Mouse (Mus musculus): ENCODE data around the gene Il10. TPM values are rescaled to one million over a fixed set of nuclear protein-coding genes. Genes with fewer than 3 reads are reported as not detected.

Il10 gene
- polyA plus RNA-seq, 1 experiment = not detected

DNA sequence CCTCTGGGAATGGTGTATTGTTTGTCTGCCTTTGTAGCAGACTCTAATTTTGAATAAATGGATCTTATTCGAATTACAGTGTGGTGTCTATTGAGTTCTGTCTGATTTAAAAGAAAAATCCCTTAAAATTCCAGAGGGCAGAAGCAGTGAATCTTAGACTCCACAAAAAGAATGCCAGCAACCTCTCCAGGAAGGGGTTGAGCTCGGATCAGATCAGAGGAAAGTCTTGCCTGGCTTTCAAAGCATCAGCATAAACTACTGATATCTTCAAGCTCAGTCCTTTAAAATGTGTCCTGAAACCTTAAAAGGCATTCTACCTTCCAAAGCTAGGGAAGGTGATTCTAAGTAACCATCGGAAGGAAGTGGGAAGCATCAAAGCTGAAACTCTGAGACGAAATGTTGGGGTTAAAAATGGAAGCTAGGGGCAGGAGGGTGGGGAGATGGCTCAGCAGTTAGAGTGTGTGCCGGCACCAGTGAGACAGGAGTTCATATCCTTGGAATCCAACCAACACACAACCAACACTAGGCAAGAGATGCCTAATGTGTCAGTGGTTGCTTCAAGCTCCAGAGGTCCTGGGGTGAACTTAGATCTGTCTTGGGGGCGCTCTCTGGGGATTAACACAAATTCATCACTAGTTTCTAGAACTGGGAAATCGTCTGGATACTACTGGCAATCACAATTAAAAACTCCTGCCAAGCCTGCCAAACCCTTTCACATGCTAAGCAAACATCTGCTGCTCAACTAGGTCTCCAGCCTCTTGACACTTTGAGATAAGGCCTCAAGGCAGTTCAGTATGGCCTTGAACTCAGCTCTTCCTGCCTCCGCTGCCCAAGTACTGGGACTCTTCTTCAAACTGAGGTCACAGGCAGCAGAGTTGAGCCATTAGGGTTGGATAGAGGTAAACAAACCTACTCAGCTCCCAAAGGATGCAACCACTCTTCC lies 5.5 kb downstream of the Il10 start:
- Histone ChIP-seq H3K27ac (ENCODE audit: insufficient read depth, low read depth, low read length) (no peak overlapping the region), H3K4me3 (ENCODE audit: low read depth, low read length) (no peak overlapping the region), H3K27me3 (ENCODE audit: control insufficient read depth, insufficient read depth, low read length) (no peaks in the 10 kb centered on the region), H3K4me1 (ENCODE audit: control insufficient read depth, insufficient read depth, insufficient read length, low read length) (no peaks in the 10 kb centered on the region), H3K36me3 (ENCODE audit: control insufficient read depth, insufficient read depth, low read length) (no peaks in the 10 kb centered on the region)
- no peak for TF ChIP-seq CTCF (IDR thresholded peaks at IDR 0.05; ENCODE audit: extremely low read depth, insufficient read length, insufficient replicate concordance, low read depth, low read length)
- TF ChIP-seq POLR2A (IDR thresholded peaks at IDR 0.05; ENCODE audit: low read depth, low read length) = no peak
- 69% methylated on average over 8 of the region's 8 CpGs for WGBS

DNA sequence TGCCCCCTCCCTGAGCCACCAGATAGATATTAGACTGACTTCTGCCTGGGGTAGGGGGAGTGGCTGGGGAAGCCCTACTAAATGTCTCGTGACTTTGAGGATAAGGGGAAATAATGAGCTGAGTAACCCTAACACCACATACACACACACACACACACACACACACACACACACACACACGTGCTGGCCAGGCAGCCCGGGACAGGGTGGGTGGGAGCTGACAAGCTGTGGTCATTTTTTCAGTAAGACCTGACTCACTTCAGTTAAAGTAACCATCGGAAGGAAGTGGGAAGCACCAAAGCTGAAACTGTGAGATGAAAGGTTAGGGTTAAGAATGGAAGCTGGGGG lies 6.2 kb downstream of the Il10 start:
- no peaks in the 10 kb centered on the region for H3K4me1 ChIP-seq (ENCODE audit: control insufficient read depth, insufficient read depth, insufficient read length, low read length)
- no peak overlapping the region for H3K27ac ChIP-seq (ENCODE audit: insufficient read depth, low read depth, low read length)
- no peak for TF ChIP-seq POLR2A (IDR thresholded peaks at IDR 0.05; ENCODE audit: low read depth, low read length)
- TF ChIP-seq CTCF (IDR thresholded peaks at IDR 0.05; ENCODE audit: extremely low read depth, insufficient read length, insufficient replicate concordance, low read depth, low read length) = no peak
- no peaks in the 10 kb centered on the region for H3K27me3 ChIP-seq (ENCODE audit: control insufficient read depth, insufficient read depth, low read length)
- H3K36me3 ChIP-seq (ENCODE audit: control insufficient read depth, insufficient read depth, low read length) = no peaks in the 10 kb centered on the region
- H3K4me3 ChIP-seq (ENCODE audit: low read depth, low read length) = no peak overlapping the region
- WGBS = 52% methylated on average over 4 of the region's 4 CpGs

DNA sequence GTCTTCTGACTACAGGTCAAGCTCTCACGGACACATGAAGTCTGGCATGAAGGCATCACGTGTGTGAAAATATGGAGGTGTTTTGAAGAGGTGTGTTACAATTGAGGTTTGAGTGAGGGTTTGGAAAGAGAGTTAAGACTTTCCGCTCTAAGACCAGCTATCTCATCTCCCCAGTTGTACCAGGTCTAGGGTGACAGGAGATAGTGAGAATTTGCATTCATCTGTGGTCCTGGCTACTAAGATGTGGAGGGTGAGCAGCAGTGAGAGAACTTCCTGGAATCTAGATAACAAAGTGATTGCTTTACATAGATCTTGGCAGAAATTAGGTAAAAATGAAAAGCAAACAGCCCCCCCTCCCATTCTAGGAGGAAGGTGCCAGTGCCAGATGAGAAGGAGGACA lies 9.6 kb downstream of the Il10 start:
- Histone ChIP-seq H3K36me3 (ENCODE audit: control insufficient read depth, insufficient read depth, low read length) (no peaks in the 10 kb centered on the region), H3K27ac (ENCODE audit: insufficient read depth, low read depth, low read length) (no peak overlapping the region), H3K27me3 (ENCODE audit: control insufficient read depth, insufficient read depth, low read length) (no peaks in the 10 kb centered on the region), H3K4me1 (ENCODE audit: control insufficient read depth, insufficient read depth, insufficient read length, low read length) (no peaks in the 10 kb centered on the region; the same call in 1 of the 2 replicates), H3K4me3 (ENCODE audit: low read depth, low read length) (no peak overlapping the region)
- TF ChIP-seq POLR2A (IDR thresholded peaks at IDR 0.05; ENCODE audit: low read depth, low read length) (no peak), CTCF (IDR thresholded peaks at IDR 0.05; ENCODE audit: extremely low read depth, insufficient read length, insufficient replicate concordance, low read depth, low read length) (no peak)
- WGBS = 89% methylated on average over 3 of the region's 3 CpGs

DNA sequence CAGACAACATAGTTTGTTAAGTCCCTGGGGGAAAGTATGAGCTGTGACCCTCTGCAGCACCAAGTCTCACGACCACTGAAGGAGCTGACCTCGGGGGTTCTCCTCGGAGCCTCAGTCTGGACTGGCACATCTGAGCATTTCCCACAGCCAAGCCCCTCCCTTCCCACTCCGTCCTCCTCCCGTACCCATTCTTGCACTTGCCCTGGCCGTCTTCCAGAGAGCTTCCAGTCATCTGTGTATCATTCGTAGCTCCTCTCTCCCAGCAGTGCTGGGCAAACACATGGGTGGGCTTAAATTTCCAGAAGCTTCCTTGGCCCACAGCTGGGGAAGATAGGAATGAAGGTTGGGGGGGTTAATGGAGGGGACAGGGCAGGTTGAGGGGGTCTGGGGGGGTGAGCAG lies 10.6 kb downstream of the Il10 start:
- 42% methylated on average over 7 of the region's 7 CpGs for WGBS

DNA sequence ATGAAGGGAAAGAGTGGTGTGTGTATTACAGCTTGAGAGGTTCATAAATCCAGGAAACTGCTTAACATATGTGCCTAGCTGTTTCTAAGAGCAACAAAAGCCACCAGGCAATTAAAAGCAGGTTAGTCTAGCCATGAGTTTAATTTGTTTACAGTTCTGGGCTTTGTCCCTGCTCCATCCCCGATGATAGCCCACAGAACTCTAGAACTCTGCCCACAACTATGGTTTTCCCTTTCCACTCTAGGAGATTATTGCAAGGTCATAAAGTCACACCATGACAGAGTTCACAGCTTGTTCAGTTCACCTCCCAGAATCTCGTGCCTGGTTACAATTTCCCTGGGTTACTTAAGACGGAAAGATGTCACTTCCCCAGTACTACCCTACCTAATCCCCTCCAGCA lies 11.6 kb downstream of the Il10 start:
- Histone ChIP-seq H3K27ac (ENCODE audit: insufficient read depth, low read depth, low read length) (no peak overlapping the region), H3K27me3 (ENCODE audit: control insufficient read depth, insufficient read depth, low read length) (no peaks in the 10 kb centered on the region), H3K4me1 (ENCODE audit: control insufficient read depth, insufficient read depth, insufficient read length, low read length) (no peaks in the 10 kb centered on the region; the same call in 1 of the 2 replicates), H3K36me3 (ENCODE audit: control insufficient read depth, insufficient read depth, low read length) (no peaks in the 10 kb centered on the region), H3K4me3 (ENCODE audit: low read depth, low read length) (no peak overlapping the region)
- TF ChIP-seq CTCF (IDR thresholded peaks at IDR 0.05; ENCODE audit: extremely low read depth, insufficient read length, insufficient replicate concordance, low read depth, low read length) (no peak), POLR2A (IDR thresholded peaks at IDR 0.05; ENCODE audit: low read depth, low read length) (no peak)
- 18% methylated on average over 3 of the region's 3 CpGs for WGBS

More for the DNA sequence above, 10.6 kb downstream of the Il10 start:
- Histone ChIP-seq H3K4me3 (ENCODE audit: low read depth, low read length) (no peak overlapping the region), H3K4me1 (ENCODE audit: control insufficient read depth, insufficient read depth, insufficient read length, low read length) (no peaks in the 10 kb centered on the region; the same call in 1 of the 2 replicates), H3K27ac (ENCODE audit: insufficient read depth, low read depth, low read length) (no peak overlapping the region), H3K27me3 (ENCODE audit: control insufficient read depth, insufficient read depth, low read length) (no peaks in the 10 kb centered on the region), H3K36me3 (ENCODE audit: control insufficient read depth, insufficient read depth, low read length) (no peaks in the 10 kb centered on the region)
- TF ChIP-seq CTCF (IDR thresholded peaks at IDR 0.05; ENCODE audit: extremely low read depth, insufficient read length, insufficient replicate concordance, low read depth, low read length) = no peak
- no peak for TF ChIP-seq POLR2A (IDR thresholded peaks at IDR 0.05; ENCODE audit: low read depth, low read length)

DNA sequence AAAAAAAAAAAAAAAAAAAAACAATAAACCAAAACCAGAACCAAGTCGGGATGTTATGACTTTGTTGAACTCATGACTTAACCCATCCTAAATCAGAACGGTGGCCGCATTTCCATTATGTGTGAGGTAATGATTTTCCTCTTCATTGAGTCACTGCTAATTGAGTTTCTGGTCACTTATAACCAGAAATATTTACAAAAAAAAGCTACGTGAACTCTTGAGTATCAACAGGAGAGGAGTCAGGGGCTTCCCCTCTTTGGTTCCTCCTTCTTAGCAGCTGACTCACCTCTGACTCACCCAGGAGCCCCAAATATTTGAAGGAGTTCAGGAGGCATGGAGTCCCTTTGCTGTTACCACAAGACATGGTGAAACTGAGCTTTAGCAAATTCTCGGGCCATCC lies 18.4 kb downstream of the Il10 start:
- Histone ChIP-seq H3K4me3 (ENCODE audit: low read depth, low read length) (no peak overlapping the region), H3K27ac (ENCODE audit: insufficient read depth, low read depth, low read length) (no peak overlapping the region), H3K36me3 (ENCODE audit: control insufficient read depth, insufficient read depth, low read length) (no peaks in the 10 kb centered on the region), H3K27me3 (ENCODE audit: control insufficient read depth, insufficient read depth, low read length) (no peaks in the 10 kb centered on the region), H3K4me1 (ENCODE audit: control insufficient read depth, insufficient read depth, insufficient read length, low read length) (no peaks in the 10 kb centered on the region; the same call in 1 of the 2 replicates)
- 88% methylated on average over 5 of the region's 5 CpGs for WGBS
- TF ChIP-seq CTCF (IDR thresholded peaks at IDR 0.05; ENCODE audit: extremely low read depth, insufficient read length, insufficient replicate concordance, low read depth, low read length) = no peak
- TF ChIP-seq POLR2A (IDR thresholded peaks at IDR 0.05; ENCODE audit: low read depth, low read length) = no peak

DNA sequence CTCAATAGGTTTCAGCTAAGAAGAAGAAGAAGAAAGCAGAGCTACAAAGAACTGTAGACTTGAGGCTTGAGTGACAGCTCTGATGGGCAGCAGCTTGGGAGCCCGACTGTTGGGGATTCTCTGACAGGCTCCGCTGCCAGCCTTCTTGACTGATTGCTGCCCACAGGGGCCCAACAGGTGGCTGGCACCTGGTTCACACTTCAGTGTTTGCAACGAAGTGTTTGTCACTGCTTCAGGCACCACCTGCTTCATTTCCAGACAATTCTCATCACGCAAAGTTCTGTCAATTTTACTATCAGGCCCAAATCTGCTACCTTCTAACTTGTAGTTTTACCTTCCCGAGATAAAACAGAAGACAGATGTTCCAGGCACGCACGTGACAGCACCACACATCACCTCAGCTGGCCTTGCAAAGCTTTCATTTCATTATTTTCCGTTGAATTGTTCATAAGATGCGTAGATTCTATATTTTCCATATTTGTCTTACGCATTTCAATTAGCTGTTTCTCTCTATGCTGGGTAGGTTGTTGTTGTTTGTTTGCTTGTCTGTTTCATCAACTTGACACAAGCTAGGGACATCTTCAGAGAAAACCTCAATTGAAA lies 18.9 kb downstream of the Il10 start:
- 91% methylated on average over 10 of the region's 10 CpGs for WGBS
- H3K36me3 ChIP-seq (ENCODE audit: control insufficient read depth, insufficient read depth, low read length) = no peaks in the 10 kb centered on the region
- no peaks in the 10 kb centered on the region for H3K27me3 ChIP-seq (ENCODE audit: control insufficient read depth, insufficient read depth, low read length)
- no peak overlapping the region for H3K4me3 ChIP-seq (ENCODE audit: low read depth, low read length)
- no peaks in the 10 kb centered on the region; the same call in 1 of the 2 replicates for H3K4me1 ChIP-seq (ENCODE audit: control insufficient read depth, insufficient read depth, insufficient read length, low read length)
- TF ChIP-seq POLR2A (IDR thresholded peaks at IDR 0.05; ENCODE audit: low read depth, low read length) (no peak), CTCF (IDR thresholded peaks at IDR 0.05; ENCODE audit: extremely low read depth, insufficient read length, insufficient replicate concordance, low read depth, low read length) (no peak)
- no peak overlapping the region for H3K27ac ChIP-seq (ENCODE audit: insufficient read depth, low read depth, low read length)

All from small intestine, adult 2 months (tissue).